Mouse (Mus musculus): ENCODE data around the gene Gm10322. TPM values are rescaled to one million over a fixed set of nuclear protein-coding genes. Genes with fewer than 3 reads are reported as not detected.

Gene Gm10322
- total RNA-seq (2014; fragmentation: Nextera tagmentation) (not detected in 2 replicates), total RNA-seq (2017) (not detected in 2 replicates), polyA plus RNA-seq (2012) (not detected in 2 replicates)

DNA sequence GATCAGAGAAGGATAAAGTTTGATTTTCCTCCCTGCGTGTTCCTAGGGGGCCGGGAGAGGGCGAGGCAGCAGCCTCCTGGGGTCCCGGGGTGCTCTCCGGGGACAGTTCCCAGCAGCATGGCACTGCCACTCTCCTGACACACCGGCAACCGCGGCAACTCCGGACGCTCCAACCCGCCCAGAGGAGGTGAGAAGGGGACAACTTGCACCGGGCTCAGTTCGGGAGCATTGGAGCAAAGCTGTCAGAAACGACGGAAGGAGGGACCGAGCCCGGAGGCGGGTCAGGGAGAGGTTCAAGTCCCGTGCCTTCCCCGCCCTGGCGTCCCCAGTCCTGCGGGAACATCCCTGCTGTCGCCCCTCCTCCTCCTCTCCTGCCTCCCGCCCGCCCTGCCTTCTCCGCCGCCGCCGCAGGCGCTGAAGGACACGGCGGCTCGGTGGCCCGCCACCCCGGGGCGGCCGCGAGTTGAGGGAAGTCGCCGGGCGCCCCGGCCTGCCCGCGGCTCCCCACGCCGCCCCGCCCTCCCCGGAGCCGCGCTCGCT is at the start of gene Gm10322:
Gm10322 (plus strand) TSS at position 83 of the 540 bp plus-strand sequence.
- Histone ChIP-seq H3K36me3 (replicated peaks) (no peaks in the 10 kb centered on the region), H3K4me3 (ENCODE audit: low read depth, low read length) (peak within 1 kb of the TSS; percentile 78), H3K4me1 (ENCODE audit: insufficient read depth, low read depth, low read length) (peaks cover 11% of the 10 kb centered on the region), H3K9me3 (replicated peaks) (no peaks in the 10 kb centered on the region), H3K27me3 (ENCODE audit: insufficient read depth, low read length) (no peaks in the 10 kb centered on the region)
- DNase-seq (ENCODE audit: low spot score) (peak; percentile 32), ATAC-seq (ENCODE audit: extremely low read depth, insufficient number of reproducible peaks, low FRiP score, poor library complexity, severe bottlenecking) (no peak)
- TF ChIP-seq CTCF (IDR thresholded peaks at IDR 0.05; ENCODE audit: low read depth, low read length) (no peak), POLR2AphosphoS5 (IDR thresholded peaks at IDR 0.05; ENCODE audit: insufficient replicate concordance, low read depth, low read length) (no peak), GATA2 (IDR thresholded peaks at IDR 0.05; ENCODE audit: borderline replicate concordance, low read depth, low read length) (no peak), TAL1 (conservative IDR thresholded peaks at IDR 0.05; ENCODE audit: low read depth, low read length) (no peak), GATA1 (IDR thresholded peaks at IDR 0.05; ENCODE audit: borderline replicate concordance, low read length) (no peak)

DNA sequence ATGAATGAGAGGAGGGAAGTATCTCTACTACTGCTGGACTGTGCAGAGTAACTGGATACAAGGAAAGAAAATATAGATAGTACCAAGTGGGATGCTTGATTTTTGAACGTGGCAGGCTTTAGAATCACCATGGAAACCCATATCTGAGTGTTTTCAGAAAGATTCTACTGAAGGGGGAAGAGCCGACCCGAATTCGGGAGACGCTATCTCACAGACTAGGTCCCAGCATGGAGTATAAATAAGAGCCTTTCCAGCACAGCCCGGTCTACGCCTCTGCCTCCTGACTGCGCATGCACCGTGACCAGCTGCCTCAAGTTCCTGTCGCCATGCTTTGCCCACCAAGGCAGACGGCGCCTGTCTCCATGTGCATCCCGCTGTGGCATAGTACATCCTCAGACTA is 48.9 kb upstream of the Gm10322 start:
- no peak for ATAC-seq (ENCODE audit: extremely low read depth, insufficient number of reproducible peaks, low FRiP score, poor library complexity, severe bottlenecking)
- no peak overlapping the region for H3K4me3 ChIP-seq (ENCODE audit: low read depth, low read length)

DNA sequence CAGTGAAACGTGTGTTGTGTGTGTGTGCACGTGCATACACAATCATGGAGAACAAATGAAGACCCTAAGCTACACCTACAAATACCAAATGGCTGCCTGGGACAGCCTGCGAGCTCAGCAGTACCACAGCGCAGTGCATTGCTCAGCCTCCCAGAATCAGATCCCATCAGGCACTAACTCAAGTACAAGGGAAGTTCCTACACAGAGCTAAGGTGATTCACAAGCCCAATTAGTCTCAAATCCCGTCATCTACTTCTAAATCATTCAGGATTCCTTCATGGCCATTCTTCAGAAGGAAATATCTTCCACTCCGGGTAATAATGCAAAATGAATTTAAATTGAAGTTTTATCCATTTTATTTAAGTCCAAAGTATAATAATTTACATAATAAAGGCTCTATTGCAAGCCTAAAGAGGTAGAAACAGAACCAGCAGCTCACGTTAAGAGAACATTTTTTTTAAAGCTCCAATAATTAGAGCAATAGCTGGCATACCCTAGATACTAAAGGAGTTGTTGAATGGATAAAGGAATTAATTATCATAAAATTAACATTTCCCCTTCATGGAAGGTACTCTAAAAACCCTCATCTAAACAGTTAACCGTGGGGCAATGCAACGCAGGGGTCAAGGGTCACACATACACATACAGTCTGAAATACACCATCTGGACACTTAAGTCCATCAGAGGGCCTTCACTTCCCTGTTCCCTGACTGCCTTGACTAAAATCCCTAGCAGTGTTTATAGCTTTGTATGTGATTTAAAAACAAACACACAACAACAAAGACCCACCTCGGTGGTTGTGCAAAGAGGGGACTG is 47.0 kb upstream of the Gm10322 start:
- DNase-seq (ENCODE audit: low spot score): no peak
- Histone ChIP-seq H3K4me3 (ENCODE audit: low read depth, low read length) (no peak overlapping the region), H3K4me1 (ENCODE audit: insufficient read depth, low read depth, low read length) (peaks cover 21% of the 10 kb centered on the region), H3K9me3 (replicated peaks) (peaks cover 4% of the 10 kb centered on the region; the same call in 1 of the 2 replicates), H3K36me3 (replicated peaks) (peaks cover 17% of the 10 kb centered on the region), H3K27me3 (ENCODE audit: insufficient read depth, low read length) (no peaks in the 10 kb centered on the region)
- ATAC-seq (ENCODE audit: extremely low read depth, insufficient number of reproducible peaks, low FRiP score, poor library complexity, severe bottlenecking): no peak
- no peak for TF ChIP-seq GATA1 (IDR thresholded peaks at IDR 0.05; ENCODE audit: borderline replicate concordance, low read length)
- no peak for TF ChIP-seq CTCF (IDR thresholded peaks at IDR 0.05; ENCODE audit: low read depth, low read length)
- TF ChIP-seq POLR2AphosphoS5 (IDR thresholded peaks at IDR 0.05; ENCODE audit: insufficient replicate concordance, low read depth, low read length): no peak
- TF ChIP-seq GATA2 (IDR thresholded peaks at IDR 0.05; ENCODE audit: borderline replicate concordance, low read depth, low read length): no peak
- TF ChIP-seq TAL1 (conservative IDR thresholded peaks at IDR 0.05; ENCODE audit: low read depth, low read length): no peak

More for the DNA sequence above, 48.9 kb upstream of the Gm10322 start:
- H3K9me3 ChIP-seq (replicated peaks): no peaks in the 10 kb centered on the region
- TF ChIP-seq GATA1 (IDR thresholded peaks at IDR 0.05; ENCODE audit: borderline replicate concordance, low read length) (no peak), TAL1 (conservative IDR thresholded peaks at IDR 0.05; ENCODE audit: low read depth, low read length) (no peak), CTCF (IDR thresholded peaks at IDR 0.05; ENCODE audit: low read depth, low read length) (no peak), POLR2AphosphoS5 (IDR thresholded peaks at IDR 0.05; ENCODE audit: insufficient replicate concordance, low read depth, low read length) (no peak), GATA2 (IDR thresholded peaks at IDR 0.05; ENCODE audit: borderline replicate concordance, low read depth, low read length) (no peak)
- peaks cover 17% of the 10 kb centered on the region for H3K36me3 ChIP-seq (replicated peaks)
- H3K27me3 ChIP-seq (ENCODE audit: insufficient read depth, low read length): no peaks in the 10 kb centered on the region
- peaks cover 19% of the 10 kb centered on the region for H3K4me1 ChIP-seq (ENCODE audit: insufficient read depth, low read depth, low read length)
- no peak for DNase-seq (ENCODE audit: low spot score)

DNA sequence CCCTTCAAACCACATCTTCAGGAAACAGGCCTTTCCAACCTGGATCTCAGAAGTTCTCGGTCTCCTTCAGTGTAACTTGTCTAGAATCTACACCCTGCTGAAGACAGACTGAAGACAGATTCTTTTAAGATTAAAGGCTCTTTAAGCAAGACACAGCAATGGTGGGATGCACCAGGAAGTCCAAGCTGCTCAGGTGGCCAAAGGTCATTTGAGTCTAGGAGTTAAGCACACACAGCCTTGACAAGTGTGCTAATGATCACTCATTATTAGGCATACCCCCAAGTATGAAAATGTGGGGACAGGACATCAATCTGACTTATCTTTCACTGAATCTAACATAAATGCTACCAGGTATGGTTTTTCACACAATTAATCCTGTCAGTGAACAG is 46.4 kb upstream of the Gm10322 start:
- Histone ChIP-seq H3K4me1 (ENCODE audit: insufficient read depth, low read depth, low read length) (peaks cover 24% of the 10 kb centered on the region), H3K9me3 (replicated peaks) (peaks cover 7% of the 10 kb centered on the region; the same call in 1 of the 2 replicates), H3K36me3 (replicated peaks) (peaks cover 16% of the 10 kb centered on the region), H3K27me3 (ENCODE audit: insufficient read depth, low read length) (no peaks in the 10 kb centered on the region), H3K4me3 (ENCODE audit: low read depth, low read length) (no peak overlapping the region)
- TF ChIP-seq GATA1 (IDR thresholded peaks at IDR 0.05; ENCODE audit: borderline replicate concordance, low read length) (no peak), CTCF (IDR thresholded peaks at IDR 0.05; ENCODE audit: low read depth, low read length) (no peak), POLR2AphosphoS5 (IDR thresholded peaks at IDR 0.05; ENCODE audit: insufficient replicate concordance, low read depth, low read length) (no peak), TAL1 (conservative IDR thresholded peaks at IDR 0.05; ENCODE audit: low read depth, low read length) (no peak), GATA2 (IDR thresholded peaks at IDR 0.05; ENCODE audit: borderline replicate concordance, low read depth, low read length) (no peak)
- ATAC-seq (ENCODE audit: extremely low read depth, insufficient number of reproducible peaks, low FRiP score, poor library complexity, severe bottlenecking) (no peak), DNase-seq (ENCODE audit: low spot score) (no peak)

DNA sequence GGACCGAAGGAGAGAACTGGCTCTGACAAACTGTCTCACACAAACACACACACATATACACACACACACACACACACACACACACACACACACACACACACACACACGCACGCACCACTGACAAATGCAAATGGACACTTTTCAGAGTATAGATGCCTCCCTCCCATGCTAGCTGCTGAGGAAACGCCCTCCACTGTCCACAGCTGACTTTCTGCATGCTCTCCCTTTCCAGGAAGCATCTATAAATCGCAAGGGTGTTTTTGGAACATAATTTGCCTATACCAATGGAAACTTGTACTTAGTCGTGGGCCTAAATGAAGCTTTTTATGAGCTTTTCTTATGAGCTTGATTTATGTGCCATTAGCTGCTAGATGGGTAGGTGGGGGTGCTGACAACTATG is 45.5 kb upstream of the Gm10322 start:
- ATAC-seq (ENCODE audit: extremely low read depth, insufficient number of reproducible peaks, low FRiP score, poor library complexity, severe bottlenecking) (no peak; the same call in 1 of the 2 replicates), DNase-seq (ENCODE audit: low spot score) (no peak)
- no peaks in the 10 kb centered on the region for H3K27me3 ChIP-seq (ENCODE audit: insufficient read depth, low read length)
- peaks cover 11% of the 10 kb centered on the region for H3K36me3 ChIP-seq (replicated peaks)
- peaks cover 7% of the 10 kb centered on the region; the same call in 1 of the 2 replicates for H3K9me3 ChIP-seq (replicated peaks)
- TF ChIP-seq GATA2 (IDR thresholded peaks at IDR 0.05; ENCODE audit: borderline replicate concordance, low read depth, low read length) (no peak), POLR2AphosphoS5 (IDR thresholded peaks at IDR 0.05; ENCODE audit: insufficient replicate concordance, low read depth, low read length) (no peak), GATA1 (IDR thresholded peaks at IDR 0.05; ENCODE audit: borderline replicate concordance, low read length) (no peak), TAL1 (conservative IDR thresholded peaks at IDR 0.05; ENCODE audit: low read depth, low read length) (no peak), CTCF (IDR thresholded peaks at IDR 0.05; ENCODE audit: low read depth, low read length) (no peak)
- no peak overlapping the region; the same call in 1 of the 2 replicates for H3K4me3 ChIP-seq (ENCODE audit: low read depth, low read length)
- peaks cover 24% of the 10 kb centered on the region for H3K4me1 ChIP-seq (ENCODE audit: insufficient read depth, low read depth, low read length)

DNA sequence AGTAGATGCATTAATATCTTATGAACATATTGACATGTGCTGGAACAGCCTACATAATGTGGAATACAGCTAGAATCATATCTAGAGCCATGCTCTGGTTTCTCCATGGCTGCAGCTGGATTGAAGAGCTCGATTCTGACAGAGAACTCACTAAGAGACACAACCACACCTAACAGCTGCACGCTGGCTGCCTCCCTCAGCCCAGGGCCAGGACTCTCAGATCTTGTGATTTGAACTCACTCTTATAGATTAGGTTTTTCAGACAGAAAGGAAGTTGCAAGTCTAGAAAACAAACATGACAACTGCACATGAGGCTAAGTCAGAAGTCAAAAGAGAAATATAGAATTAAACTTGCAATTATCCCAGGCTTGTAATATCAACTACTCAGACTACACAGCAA is 45.1 kb upstream of the Gm10322 start:
- H3K27me3 ChIP-seq (ENCODE audit: insufficient read depth, low read length): no peaks in the 10 kb centered on the region
- DNase-seq (ENCODE audit: low spot score): no peak
- no peak for TF ChIP-seq TAL1 (conservative IDR thresholded peaks at IDR 0.05; ENCODE audit: low read depth, low read length)
- no peak for TF ChIP-seq CTCF (IDR thresholded peaks at IDR 0.05; ENCODE audit: low read depth, low read length)
- TF ChIP-seq GATA1 (IDR thresholded peaks at IDR 0.05; ENCODE audit: borderline replicate concordance, low read length): no peak
- H3K36me3 ChIP-seq (replicated peaks): peaks cover 10% of the 10 kb centered on the region
- peaks cover 7% of the 10 kb centered on the region; the same call in 1 of the 2 replicates for H3K9me3 ChIP-seq (replicated peaks)
- peaks cover 25% of the 10 kb centered on the region for H3K4me1 ChIP-seq (ENCODE audit: insufficient read depth, low read depth, low read length)
- no peak for ATAC-seq (ENCODE audit: extremely low read depth, insufficient number of reproducible peaks, low FRiP score, poor library complexity, severe bottlenecking)
- no peak overlapping the region; the same call in 1 of the 2 replicates for H3K4me3 ChIP-seq (ENCODE audit: low read depth, low read length)
